18 mouse cellular contexts compared by ENCODE assay signal in genomic region chr3:102055878-102056277, GRCm38 (mm10). TPM values are rescaled to one million over a fixed set of nuclear protein-coding genes. Genes with fewer than 3 reads are reported as not detected.
DNase-seq lines count a peak whose midpoint lies in the region; ATAC-seq and TF ChIP-seq lines count a peak whose summit lies in the region.
"Had no signal": no experiment of that assay in that cellular context is flagged by ENCODE, and none has a peak within 500 bp of the region (broad histone marks: within the 10 kb centered on the region; RNA-seq: fewer than 3 reads in every experiment).

No protein-coding gene starts in this region.

- H3K4me3 ChIP-seq in midbrain, embryonic 10.5 days: no peak overlapping the region
- no peak overlapping the region for H3K4me3 ChIP-seq in midbrain, postnatal 0 days (ENCODE audit: low read depth, low read length)
- no peak overlapping the region for H3K4me3 ChIP-seq in hindbrain, embryonic 15.5 days
- H3K4me3 ChIP-seq: heart, embryonic 13.5 days had no signal

- peak; percentile 44 for DNase-seq in midbrain, embryonic 10.5 days (ENCODE audit: low spot score)
- DNase-seq in midbrain, postnatal 0 days (ENCODE audit: low spot score): no peak
- DNase-seq in embryo, embryonic 11 days: peak; percentile 54
- peak; percentile 49 for DNase-seq in retina, postnatal 1 day
- no peak for DNase-seq in urinary bladder, postnatal 4 days (ENCODE audit: low spot score in 2 of 2)
- no peak for DNase-seq in lung, postnatal 4 days
- DNase-seq: cerebellum, adult 11-12 months; gastrocnemius, postnatal 36 days; kidney, adult 9 months; liver; lung, adult 2 months; thymus, postnatal 4 days had no signal

- no peaks in the 10 kb centered on the region for H3K9me3 ChIP-seq in midbrain, embryonic 10.5 days (replicated peaks)
- no peaks in the 10 kb centered on the region for H3K9me3 ChIP-seq in midbrain, postnatal 0 days (ENCODE audit: low read length)
- no peaks in the 10 kb centered on the region for H3K9me3 ChIP-seq in hindbrain, embryonic 15.5 days
- H3K9me3 ChIP-seq: heart, embryonic 13.5 days had no signal

- H3K27me3 ChIP-seq in midbrain, embryonic 10.5 days (ENCODE audit: low read depth, poor library complexity, severe bottlenecking): peaks cover 7% of the 10 kb centered on the region; the same call in 1 of the 2 replicates
- H3K27me3 ChIP-seq in midbrain, postnatal 0 days (ENCODE audit: insufficient read depth, low read length): no peaks in the 10 kb centered on the region
- H3K27me3 ChIP-seq in hindbrain, embryonic 15.5 days: no peaks in the 10 kb centered on the region
- H3K27me3 ChIP-seq: heart, embryonic 13.5 days had no signal

- H3K36me3 ChIP-seq in midbrain, embryonic 10.5 days: no peaks in the 10 kb centered on the region
- H3K36me3 ChIP-seq in midbrain, postnatal 0 days (ENCODE audit: insufficient read depth, low read length): no peaks in the 10 kb centered on the region
- H3K36me3 ChIP-seq in hindbrain, embryonic 15.5 days: no peaks in the 10 kb centered on the region
- H3K36me3 ChIP-seq: heart, embryonic 13.5 days had no signal

- TF ChIP-seq CTCF in midbrain, postnatal 0 days (IDR thresholded peaks at IDR 0.05): no peak

- no peak overlapping the region for H3K4me2 ChIP-seq in midbrain, postnatal 0 days (ENCODE audit: low read depth, low read length, poor library complexity, severe bottlenecking)
- no peak overlapping the region for H3K4me2 ChIP-seq in hindbrain, embryonic 15.5 days
- H3K4me2 ChIP-seq: heart, embryonic 13.5 days had no signal

- no peak overlapping the region for H3K9ac ChIP-seq in midbrain, postnatal 0 days (replicated peaks; ENCODE audit: low read length, poor library complexity, severe bottlenecking)
- H3K9ac ChIP-seq in hindbrain, embryonic 15.5 days: no peak overlapping the region
- H3K9ac ChIP-seq: heart, embryonic 13.5 days had no signal

- ATAC-seq in midbrain, postnatal 0 days (ENCODE audit: low FRiP score): no peak
- ATAC-seq in hindbrain, embryonic 15.5 days (ENCODE audit: low FRiP score, low read depth): no peak
- ATAC-seq: activated CD4-positive, CD25-positive, alpha-beta regulatory T cell, adult 4 months had no signal

- 7% methylated on average over 4 of the region's 4 CpGs for WGBS in midbrain, embryonic 10.5 days
- WGBS in midbrain, postnatal 0 days: 25% methylated on average over 4 of the region's 4 CpGs
- WGBS in hindbrain, embryonic 15.5 days: 10% methylated on average over 4 of the region's 4 CpGs

- H3K4me1 ChIP-seq in midbrain, embryonic 10.5 days: peaks cover 45% of the 10 kb centered on the region
- H3K4me1 ChIP-seq in midbrain, postnatal 0 days (ENCODE audit: insufficient read depth, low read length): no peaks in the 10 kb centered on the region
- H3K4me1 ChIP-seq in hindbrain, embryonic 15.5 days (replicated peaks): peaks cover 6% of the 10 kb centered on the region

- H3K27ac ChIP-seq in midbrain, embryonic 10.5 days (replicated peaks): peak overlapping the region; percentile 65
- H3K27ac ChIP-seq in midbrain, postnatal 0 days (ENCODE audit: low read depth, low read length): no peak overlapping the region
- H3K27ac ChIP-seq in hindbrain, embryonic 15.5 days (replicated peaks): 0 out of 2 replicates have a peak overlapping the region, but pooled peaks have one; percentile 25
- H3K27ac ChIP-seq: heart, embryonic 13.5 days had no signal

RNA-seq across cellular contexts. Expression of gene Casq2, which starts 30.3 kb away (rescaled TPM):
- not detected in 2 replicates for polyA plus RNA-seq in midbrain, embryonic 10.5 days (2016; fragmentation: Nextera tagmentation; extraction: Ambion mirVana)
- 0.93 and 4.5 TPM in 2 replicates for total RNA-seq in midbrain, postnatal 0 days (2014; rRNA removed)
- 0.61 and 0.84 TPM in 2 replicates for polyA plus RNA-seq in midbrain, postnatal 0 days (2015; fragmentation: Nextera tagmentation; extraction: Ambion mirVana)
- polyA plus RNA-seq in hindbrain, embryonic 15.5 days (2015; fragmentation: Nextera tagmentation; extraction: Ambion mirVana): 0.31 and 0.37 TPM in 2 replicates
- total RNA-seq: megakaryocyte, adult 5-6 weeks; neutrophil, adult 5-6 weeks had no signal
- polyA plus RNA-seq: activated CD4-positive, CD25-positive, alpha-beta regulatory T cell, adult 4 months had no signal

RNA-seq across cellular contexts. Expression of gene Nhlh2, which starts 46.0 kb away (rescaled TPM):
- 33.8 and 58.4 TPM in 2 replicates for polyA plus RNA-seq in midbrain, embryonic 10.5 days (2016; fragmentation: Nextera tagmentation; extraction: Ambion mirVana)
- total RNA-seq in midbrain, postnatal 0 days (2014; rRNA removed): 18.8 and 21.2 TPM in 2 replicates
- 12.8 and 16.0 TPM in 2 replicates for polyA plus RNA-seq in midbrain, postnatal 0 days (2015; fragmentation: Nextera tagmentation; extraction: Ambion mirVana)
- 36.2 and 40.3 TPM in 2 replicates for polyA plus RNA-seq in hindbrain, embryonic 15.5 days (2015; fragmentation: Nextera tagmentation; extraction: Ambion mirVana)
- total RNA-seq: gastrocnemius, postnatal 36 days; megakaryocyte, adult 5-6 weeks; neutrophil, adult 5-6 weeks had no signal
- polyA plus RNA-seq: activated CD4-positive, CD25-positive, alpha-beta regulatory T cell, adult 4 months; heart, embryonic 13.5 days; lung, adult 2 months; testis, adult 2 months had no signal

Comparison
In these comparisons a context has a peak if more than half of its experiments do, and no peak if none do; other contexts are left out.
1. DNase-seq: peak in midbrain, embryonic 10.5 days (single experiment), embryo, embryonic 11 days (single experiment) and retina, postnatal 1 day (single experiment); none in midbrain, postnatal 0 days (single experiment), urinary bladder, postnatal 4 days (0 of 2) and lung, postnatal 4 days (0 of 2).